Mouse (Mus musculus) heart, adult 8-10 months (tissue): ENCODE results near the gene Ank2. TPM values are rescaled to one million over a fixed set of nuclear protein-coding genes. Genes with fewer than 3 reads are reported as not detected.

ENCODE experiments used
- DNase-seq: peaks from one replicate; pipeline ENCODE4 v3.0.0; 2022; ENCODE audit warnings: low spot score
- total RNA-seq, 4 experiments: library from RNA; stranded (reverse); gene quantifications; 2 replicates each; pipeline ENCODE4 v1.2.4; 2022

Gene Ank2
- total RNA-seq: 100 to 1,000 TPM; 297 to 377 (median 334) TPM

GRCm38 (mm10) chr3:127498742-127499400 lies at the start of gene Ank2:
Ank2 (minus strand) TSS chr3:127499350.
- DNase-seq: no peak

- no peak for DNase-seq
Observed at GRCm38 (mm10) chr3:127547882-127548281, 48.7 kb upstream of the Ank2 start.

- no peak for DNase-seq
Observed at GRCm38 (mm10) chr3:127544610-127545121, 45.5 kb upstream of the Ank2 start.

- DNase-seq: no peak
Observed at GRCm38 (mm10) chr3:127543976-127544375, 44.8 kb upstream of the Ank2 start.

- no peak for DNase-seq
Observed at GRCm38 (mm10) chr3:127539193-127539592, 40.0 kb upstream of the Ank2 start.

- DNase-seq: no peak
Observed at GRCm38 (mm10) chr3:127530293-127530692, 31.1 kb upstream of the Ank2 start.

- no peak for DNase-seq
Observed at GRCm38 (mm10) chr3:127529824-127530223, 30.7 kb upstream of the Ank2 start.

GRCm38 (mm10) chr3:127529210-127529609 lies 30.1 kb upstream of the Ank2 start:
- DNase-seq: no peak

- peak; percentile 67 for DNase-seq
Observed at GRCm38 (mm10) chr3:127527465-127528034, 28.4 kb upstream of the Ank2 start.

GRCm38 (mm10) chr3:127525188-127525819 lies 26.2 kb upstream of the Ank2 start:
- peak; percentile 40 for DNase-seq

GRCm38 (mm10) chr3:127521156-127521555 lies 22.0 kb upstream of the Ank2 start:
- no peak for DNase-seq

GRCm38 (mm10) chr3:127520300-127520699 lies 21.1 kb upstream of the Ank2 start:
- DNase-seq: no peak

- no peak for DNase-seq
Observed at GRCm38 (mm10) chr3:127515251-127515650, 16.1 kb upstream of the Ank2 start.

GRCm38 (mm10) chr3:127513699-127514098 lies 14.5 kb upstream of the Ank2 start:
- DNase-seq: no peak

- no peak for DNase-seq
Observed at GRCm38 (mm10) chr3:127512794-127513335, 13.7 kb upstream of the Ank2 start.

- DNase-seq: no peak
Observed at GRCm38 (mm10) chr3:127511786-127512746, 12.9 kb upstream of the Ank2 start.

GRCm38 (mm10) chr3:127507878-127508783 lies 9.0 kb upstream of the Ank2 start:
- no peak for DNase-seq

GRCm38 (mm10) chr3:127498197-127498741 lies 881 bp downstream of the Ank2 start:
- no peak for DNase-seq

GRCm38 (mm10) chr3:127492663-127493062 lies 6.5 kb downstream of the Ank2 start:
- no peak for DNase-seq

- DNase-seq: no peak
Observed at GRCm38 (mm10) chr3:127487302-127487701, 11.8 kb downstream of the Ank2 start.
